Mouse (Mus musculus): ENCODE results near the gene Xrcc1. TPM values are rescaled to one million over a fixed set of nuclear protein-coding genes. Genes with fewer than 3 reads are reported as not detected.

Xrcc1 gene
- polyA plus RNA-seq, 1 experiment = 29.0 TPM

- Histone ChIP-seq H3K4me3 (ENCODE audit: insufficient read depth, low read depth, low read length) (no peak overlapping the region), H3K4me1 (ENCODE audit: control insufficient read depth, insufficient read depth, low read length) (peaks cover 9% of the 10 kb centered on the region; the same call in 1 of the 2 replicates), H3K27ac (ENCODE audit: insufficient read depth, low read depth, low read length) (no peak overlapping the region), H3K27me3 (replicated peaks; ENCODE audit: control insufficient read depth, insufficient read depth, low read length) (no peaks in the 10 kb centered on the region), H3K36me3 (ENCODE audit: control insufficient read depth, insufficient read depth, low read length) (no peaks in the 10 kb centered on the region)
- peak; percentile 65 for DNase-seq
- WGBS = 61% methylated on average over 15 of the region's 15 CpGs
- TF ChIP-seq POLR2A (IDR thresholded peaks at IDR 0.05; ENCODE audit: low read depth, low read length) = no peak
- TF ChIP-seq CTCF (conservative IDR thresholded peaks at IDR 0.05; ENCODE audit: insufficient read depth, insufficient read length, low read depth, low read length) = peak; percentile 39; the same call in 1 of the 2 replicates
These were observed 53.4 kb downstream of the Xrcc1 start for GRCm38 (mm10) chr7:24599211-24600067.

- no peak overlapping the region for H3K27ac ChIP-seq (ENCODE audit: insufficient read depth, low read depth, low read length)
- TF ChIP-seq CTCF (conservative IDR thresholded peaks at IDR 0.05; ENCODE audit: insufficient read depth, insufficient read length, low read depth, low read length) = peak; percentile 100; the same call in 1 of the 2 replicates
- TF ChIP-seq POLR2A (IDR thresholded peaks at IDR 0.05; ENCODE audit: low read depth, low read length) = no peak
- no peaks in the 10 kb centered on the region for H3K27me3 ChIP-seq (replicated peaks; ENCODE audit: control insufficient read depth, insufficient read depth, low read length)
- DNase-seq = peak; percentile 96
- no peak overlapping the region for H3K4me3 ChIP-seq (ENCODE audit: insufficient read depth, low read depth, low read length)
- peaks cover 6% of the 10 kb centered on the region; the same call in 1 of the 2 replicates for H3K4me1 ChIP-seq (ENCODE audit: control insufficient read depth, insufficient read depth, low read length)
- 4% methylated on average over 13 of the region's 13 CpGs for WGBS
- H3K36me3 ChIP-seq (ENCODE audit: control insufficient read depth, insufficient read depth, low read length) = no peaks in the 10 kb centered on the region
These were observed 55.0 kb downstream of the Xrcc1 start for GRCm38 (mm10) chr7:24600941-24601597.

GRCm38 (mm10) chr7:24605561-24605960 lies 59.5 kb downstream of the Xrcc1 start:
- 74% methylated on average over 7 of the region's 7 CpGs for WGBS
- TF ChIP-seq POLR2A (IDR thresholded peaks at IDR 0.05; ENCODE audit: low read depth, low read length) (no peak), CTCF (conservative IDR thresholded peaks at IDR 0.05; ENCODE audit: insufficient read depth, insufficient read length, low read depth, low read length) (no peak)

GRCm38 (mm10) chr7:24606046-24606445 lies 60.0 kb downstream of the Xrcc1 start:
- Histone ChIP-seq H3K4me3 (ENCODE audit: insufficient read depth, low read depth, low read length) (no peak overlapping the region), H3K27me3 (replicated peaks; ENCODE audit: control insufficient read depth, insufficient read depth, low read length) (no peaks in the 10 kb centered on the region), H3K27ac (ENCODE audit: insufficient read depth, low read depth, low read length) (no peak overlapping the region), H3K4me1 (ENCODE audit: control insufficient read depth, insufficient read depth, low read length) (peaks cover 4% of the 10 kb centered on the region; the same call in 1 of the 2 replicates), H3K36me3 (ENCODE audit: control insufficient read depth, insufficient read depth, low read length) (no peaks in the 10 kb centered on the region)
- WGBS = 63% methylated on average over 7 of the region's 7 CpGs
- DNase-seq = peak; percentile 82
- TF ChIP-seq POLR2A (IDR thresholded peaks at IDR 0.05; ENCODE audit: low read depth, low read length) = no peak
- no peak for TF ChIP-seq CTCF (conservative IDR thresholded peaks at IDR 0.05; ENCODE audit: insufficient read depth, insufficient read length, low read depth, low read length)

More at GRCm38 (mm10) chr7:24605561-24605960, 59.5 kb downstream of the Xrcc1 start:
- no peaks in the 10 kb centered on the region for H3K36me3 ChIP-seq (ENCODE audit: control insufficient read depth, insufficient read depth, low read length)
- H3K4me1 ChIP-seq (ENCODE audit: control insufficient read depth, insufficient read depth, low read length) = peaks cover 4% of the 10 kb centered on the region; the same call in 1 of the 2 replicates
- H3K27ac ChIP-seq (ENCODE audit: insufficient read depth, low read depth, low read length) = no peak overlapping the region
- no peaks in the 10 kb centered on the region for H3K27me3 ChIP-seq (replicated peaks; ENCODE audit: control insufficient read depth, insufficient read depth, low read length)
- DNase-seq = no peak
- no peak overlapping the region for H3K4me3 ChIP-seq (ENCODE audit: insufficient read depth, low read depth, low read length)

GRCm38 (mm10) chr7:24608017-24608416 lies 61.9 kb downstream of the Xrcc1 start:
- Histone ChIP-seq H3K4me3 (ENCODE audit: insufficient read depth, low read depth, low read length) (no peak overlapping the region), H3K27ac (ENCODE audit: insufficient read depth, low read depth, low read length) (peak overlapping the region; percentile 13), H3K36me3 (ENCODE audit: control insufficient read depth, insufficient read depth, low read length) (no peaks in the 10 kb centered on the region), H3K4me1 (ENCODE audit: control insufficient read depth, insufficient read depth, low read length) (peaks cover 4% of the 10 kb centered on the region; the same call in 1 of the 2 replicates), H3K27me3 (replicated peaks; ENCODE audit: control insufficient read depth, insufficient read depth, low read length) (no peaks in the 10 kb centered on the region)
- no peak for TF ChIP-seq CTCF (conservative IDR thresholded peaks at IDR 0.05; ENCODE audit: insufficient read depth, insufficient read length, low read depth, low read length)
- TF ChIP-seq POLR2A (IDR thresholded peaks at IDR 0.05; ENCODE audit: low read depth, low read length) = no peak
- peak; percentile 87 for DNase-seq
- WGBS = 52% methylated on average over 6 of the region's 6 CpGs

GRCm38 (mm10) chr7:24608561-24608960 lies 62.5 kb downstream of the Xrcc1 start:
- TF ChIP-seq CTCF (conservative IDR thresholded peaks at IDR 0.05; ENCODE audit: insufficient read depth, insufficient read length, low read depth, low read length) (no peak), POLR2A (IDR thresholded peaks at IDR 0.05; ENCODE audit: low read depth, low read length) (no peak)
- Histone ChIP-seq H3K27me3 (replicated peaks; ENCODE audit: control insufficient read depth, insufficient read depth, low read length) (no peaks in the 10 kb centered on the region), H3K27ac (ENCODE audit: insufficient read depth, low read depth, low read length) (peak overlapping the region; percentile 13), H3K4me1 (ENCODE audit: control insufficient read depth, insufficient read depth, low read length) (peaks cover 4% of the 10 kb centered on the region; the same call in 1 of the 2 replicates), H3K36me3 (ENCODE audit: control insufficient read depth, insufficient read depth, low read length) (no peaks in the 10 kb centered on the region), H3K4me3 (ENCODE audit: insufficient read depth, low read depth, low read length) (no peak overlapping the region)
- DNase-seq = no peak
- 75% methylated on average over 8 of the region's 8 CpGs for WGBS

Data from kidney, adult 2 months (tissue).